Mouse (Mus musculus) heart, postnatal 4 days (tissue): ENCODE data around the gene Rap2b. TPM values are rescaled to one million over a fixed set of nuclear protein-coding genes. Genes with fewer than 3 reads are reported as not detected.

Source experiments
- DNase-seq: peaks from one replicate; pipeline ENCODE4 v3.0.0; 2021
- total RNA-seq, 2 experiments: library from RNA; stranded (reverse); gene quantifications; 2 replicates each; pipeline ENCODE4 v1.2.3; 2021

Rap2b gene
- total RNA-seq, 2 experiments from 2014 or later = 5.5 to 6.4 TPM

GRCm38 (mm10) chr3:61386368-61386767, 24.9 kb downstream of the Rap2b start:
- DNase-seq = no peak

- no peak for DNase-seq
Measured at GRCm38 (mm10) chr3:61391564-61391963, 30.1 kb downstream of the Rap2b start.

GRCm38 (mm10) chr3:61392881-61393280, 31.4 kb downstream of the Rap2b start:
- no peak for DNase-seq

- no peak for DNase-seq
Measured at GRCm38 (mm10) chr3:61393520-61393919, 32.1 kb downstream of the Rap2b start.

GRCm38 (mm10) chr3:61395382-61395781, 33.9 kb downstream of the Rap2b start:
- no peak for DNase-seq

- DNase-seq = no peak
Measured at GRCm38 (mm10) chr3:61396728-61397127, 35.3 kb downstream of the Rap2b start.

- no peak for DNase-seq
Measured at GRCm38 (mm10) chr3:61400823-61401387, 39.5 kb downstream of the Rap2b start.

GRCm38 (mm10) chr3:61406921-61407320, 45.5 kb downstream of the Rap2b start:
- DNase-seq = no peak

GRCm38 (mm10) chr3:61409683-61410082, 48.2 kb downstream of the Rap2b start:
- peak; percentile 22 for DNase-seq

- no peak for DNase-seq
Measured at GRCm38 (mm10) chr3:61415883-61416282, 54.4 kb downstream of the Rap2b start.

Other genes with a start within 250 kb of the Rap2b start
- gene B430305J03Rik, start 4.3 kb downstream of the Rap2b start, total RNA-seq = under 1 TPM; 0.16 to 0.31 TPM